In genomic region chr15:51709871-51710655, GRCm38 (mm10) we compare ENCODE assay signal across 7 mouse cellular contexts.
DNase-seq lines count a peak whose midpoint lies in the region; ATAC-seq lines count a peak whose summit lies in the region.

No protein-coding gene starts in this region.

- WGBS in hindbrain, embryonic 16.5 days: 24% methylated on average over 13 of the region's 13 CpGs
- whole genome bisulfite sequencing in limb, embryonic 10.5 days: 46% methylated on average over 13 of the region's 13 CpGs

- H3K27me3 ChIP-seq in hindbrain, embryonic 16.5 days (replicated peaks; ENCODE audit: control insufficient read depth, insufficient read depth, low read length): no peaks in the 10 kb centered on the region
- no peaks in the 10 kb centered on the region for H3K27me3 ChIP-seq in limb, embryonic 10.5 days (ENCODE audit: low read depth, poor library complexity, severe bottlenecking)

- no peak overlapping the region; the same call in none of the 2 replicates for H3K9ac ChIP-seq in hindbrain, embryonic 16.5 days (ENCODE audit: low read depth, low read length)

- no peaks in the 10 kb centered on the region for H3K9me3 ChIP-seq in hindbrain, embryonic 16.5 days (ENCODE audit: control insufficient read depth, low read length)
- H3K9me3 ChIP-seq in limb, embryonic 10.5 days (replicated peaks): no peaks in the 10 kb centered on the region

- H3K4me3 ChIP-seq in hindbrain, embryonic 16.5 days (ENCODE audit: low read length): no peak overlapping the region
- H3K4me3 ChIP-seq in limb, embryonic 10.5 days: no peak overlapping the region

- intact Hi-C loops in gastrocnemius, postnatal 36 days (cut with DNase I): no loop called here

- H3K4me1 ChIP-seq in hindbrain, embryonic 16.5 days (ENCODE audit: control insufficient read depth, insufficient read depth, low read depth, low read length): peaks cover 11% of the 10 kb centered on the region
- peaks cover 13% of the 10 kb centered on the region for H3K4me1 ChIP-seq in limb, embryonic 10.5 days

- DNase-seq in adrenal gland, postnatal 25 days: peak; percentile 86
- DNase-seq in cerebellum, postnatal 14 days: peak; percentile 83 to 86
- DNase-seq in gastrocnemius, postnatal 36 days: peak; percentile 63 to 74
- DNase-seq in limb, embryonic 10.5 days (ENCODE audit: low spot score): no peak
- peak; percentile 52 for DNase-seq in retina, postnatal 7 days (ENCODE audit: low read depth, low spot score)
- no peak for DNase-seq in T-cell, adult 2 months (ENCODE audit: low spot score)

- peak overlapping the region; percentile 12; the same call in 1 of the 2 replicates for H3K4me2 ChIP-seq in hindbrain, embryonic 16.5 days (ENCODE audit: low read length)

- no peaks in the 10 kb centered on the region for H3K36me3 ChIP-seq in hindbrain, embryonic 16.5 days (ENCODE audit: control insufficient read depth, insufficient read depth, low read length)
- H3K36me3 ChIP-seq in limb, embryonic 10.5 days: no peaks in the 10 kb centered on the region

- H3K27ac ChIP-seq in hindbrain, embryonic 16.5 days (ENCODE audit: low read depth, low read length): peak overlapping the region; percentile 54
- peak overlapping the region; percentile 76 for H3K27ac ChIP-seq in limb, embryonic 10.5 days

- ATAC-seq in hindbrain, embryonic 16.5 days: peak; percentile 95

Comparison
In these comparisons a context has a peak if more than half of its experiments do, and no peak if none do; other contexts are left out.
1. DNase-seq: peak in adrenal gland, postnatal 25 days (single experiment), cerebellum, postnatal 14 days (2 of 2), gastrocnemius, postnatal 36 days (2 of 2) and retina, postnatal 7 days (single experiment); none in limb, embryonic 10.5 days (single experiment) and T-cell, adult 2 months (single experiment).